ENCODE assay signal across 16 mouse cellular contexts in the genomic region with DNA sequence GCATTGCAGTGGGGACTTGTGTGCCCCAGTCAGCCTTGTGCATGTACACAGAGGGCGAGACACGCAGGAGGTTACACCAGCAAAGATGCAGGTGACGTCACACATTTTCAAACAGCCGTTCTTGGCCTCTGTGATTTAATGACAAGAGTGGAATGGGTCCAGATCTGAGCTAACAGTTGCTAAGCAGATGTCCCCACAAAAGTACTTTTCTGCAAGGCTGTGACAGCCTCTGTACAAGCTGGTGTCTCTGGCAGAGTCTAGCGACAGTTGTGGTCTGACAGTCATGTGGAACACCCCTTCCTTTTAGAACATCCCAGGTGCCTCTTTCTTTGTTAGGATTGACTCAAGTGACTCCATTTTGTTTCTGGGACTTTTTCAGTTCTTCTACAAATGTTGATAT.
"Had no signal": no experiment of that assay in that cellular context is flagged by ENCODE, and none has a peak within 500 bp of the region (broad histone marks: within the 10 kb centered on the region; RNA-seq: fewer than 3 reads in every experiment).

No protein-coding gene starts in this region.

- H3K27ac ChIP-seq: kidney, postnatal 0 days; limb, embryonic 13.5 days; liver, embryonic 15.5 days; midbrain, embryonic 12.5 days; stomach, postnatal 0 days had no signal

- H3K36me3 ChIP-seq: limb, embryonic 13.5 days; liver, embryonic 15.5 days; midbrain, embryonic 12.5 days had no signal

- H3K4me1 ChIP-seq: liver, embryonic 15.5 days had no signal

- ATAC-seq: inflammation-experienced regulatory T-cells, adult 6 months; intestine, postnatal 0 days; lung, postnatal 0 days; midbrain, embryonic 16.5 days had no signal

- H3K9ac ChIP-seq: limb, embryonic 13.5 days; liver, embryonic 15.5 days; midbrain, embryonic 12.5 days had no signal

- H3K4me2 ChIP-seq: limb, embryonic 13.5 days; liver, embryonic 11.5 days; liver, embryonic 15.5 days; midbrain, embryonic 12.5 days had no signal

- DNase-seq: kidney, adult 9 months; kidney, postnatal 36 days; lung, adult 2 months; lung, postnatal 36 days; thymus, adult 18-20 months; thymus, postnatal 36 days had no signal

- H3K27me3 ChIP-seq: limb, embryonic 13.5 days; liver, embryonic 15.5 days; midbrain, embryonic 12.5 days had no signal

- H3K4me3 ChIP-seq: limb, embryonic 13.5 days; liver, embryonic 15.5 days; midbrain, embryonic 12.5 days had no signal

- H3K9me3 ChIP-seq: limb, embryonic 13.5 days; liver, embryonic 15.5 days; midbrain, embryonic 12.5 days had no signal
